Mouse (Mus musculus) hematopoietic multipotent progenitor cell, adult 10-12 weeks (in vitro differentiated cells): Measurements from ENCODE around the gene Prss48. TPM values are rescaled to one million over a fixed set of nuclear protein-coding genes. Genes with fewer than 3 reads are reported as not detected.

ENCODE experiments used
- polyA plus RNA-seq: library from polyadenylated mRNA; stranded (reverse); fragments of >175 nt; gene quantifications from 2 replicates; pipeline ENCODE4 v1.2.3, GENCODE M21; 2012; ENCODE audit warnings: low replicate concordance

Prss48 gene
- polyA plus RNA-seq = not detected in 2 replicates

DNA sequence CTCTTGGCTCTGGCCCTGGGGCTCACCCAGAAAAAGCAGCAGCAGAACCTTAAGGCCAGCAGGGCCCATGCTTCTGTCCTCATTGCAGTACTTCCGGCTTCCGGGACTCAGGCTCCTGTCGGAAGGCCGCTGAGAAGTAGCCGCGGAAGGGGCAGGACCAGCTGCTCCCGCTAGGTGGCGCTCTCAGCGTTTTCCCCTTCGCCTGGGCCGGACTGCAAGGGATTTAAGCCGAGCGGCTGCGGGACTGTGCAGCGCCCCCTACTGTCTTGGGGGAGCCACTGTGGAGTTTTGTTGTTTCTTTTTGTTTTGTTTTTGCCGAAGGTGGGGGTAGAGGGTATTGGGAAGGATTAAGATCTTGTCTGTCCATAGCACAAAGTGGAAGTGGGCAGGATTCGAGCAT, at the start of gene Prss48:
TSS of gene Prss48 (minus strand) at position 69 of the 400 bp plus-strand sequence.

DNA sequence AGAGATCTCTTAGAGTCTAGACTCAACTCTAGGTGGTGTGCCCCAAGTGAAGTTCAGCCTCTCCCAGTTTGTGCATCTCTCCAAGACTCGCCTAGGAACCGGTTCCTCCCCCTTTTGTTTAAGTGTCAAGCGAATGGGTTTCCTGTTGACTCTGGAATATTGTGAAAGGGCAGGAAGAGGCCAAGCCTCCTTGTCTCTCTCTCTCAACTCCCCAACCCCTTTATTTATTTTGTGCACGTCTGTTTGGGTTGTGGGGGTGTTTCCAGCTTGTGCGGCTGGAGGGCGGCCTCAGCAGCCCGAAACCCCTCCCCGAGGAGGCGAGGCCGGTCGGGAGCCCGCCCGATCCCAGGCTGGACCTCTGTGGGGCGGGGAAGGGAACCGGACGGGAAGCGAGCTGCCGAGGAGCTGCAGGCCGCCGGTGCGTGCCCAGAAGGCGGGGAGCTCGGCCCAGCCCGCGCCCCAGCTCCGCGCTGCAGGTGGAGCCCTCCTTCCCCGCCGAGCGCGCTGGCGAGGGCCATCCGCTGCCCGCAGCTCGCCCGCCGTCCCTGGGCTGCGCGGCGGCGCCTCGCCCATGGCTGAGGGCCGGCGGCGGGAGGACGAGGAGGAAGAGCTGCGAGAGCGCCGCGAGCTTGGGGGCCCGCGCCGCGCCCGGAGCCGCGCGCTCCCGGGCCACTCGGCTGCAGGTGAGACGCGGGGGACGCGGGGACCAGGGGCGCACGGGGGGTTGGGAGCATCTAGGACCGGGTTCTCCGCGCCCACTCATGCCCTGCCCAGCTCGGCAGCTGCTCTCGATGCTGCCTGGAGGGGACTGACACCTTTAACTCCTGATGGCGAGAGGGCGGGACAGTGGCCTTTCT, 31.3 kb downstream of the Prss48 start, which contains the start of gene Sh3d19:
TSS of gene Sh3d19 (plus strand) at position 368 of the 857 bp plus-strand sequence.

Other genes starting within 250 kb of the Prss48 start
- 0.80 and 2.5 TPM in 2 replicates for gene Fam160a1, start 185.2 kb downstream of the Prss48 start, polyA plus RNA-seq
- gene Glt28d2, start 115.0 kb downstream of the Prss48 start, polyA plus RNA-seq = 0.09 and 0.18 TPM in 2 replicates
- gene Gm37240, start 115.0 kb downstream of the Prss48 start, polyA plus RNA-seq = 1.7 and 6.7 TPM in 2 replicates
- gene Sh3d19, start 31.4 kb downstream of the Prss48 start, polyA plus RNA-seq = 0.62 and 0.66 TPM in 2 replicates
- gene Rps3a1, start 140.2 kb upstream of the Prss48 start, polyA plus RNA-seq = 39.3 and 394 TPM in 2 replicates
- gene Lrba, start 222.2 kb upstream of the Prss48 start, polyA plus RNA-seq = 5.2 and 16.2 TPM in 2 replicates